Mouse (Mus musculus) lung, embryonic 15.5 days (tissue): Measurements from ENCODE around the gene Efna3. TPM values are rescaled to one million over a fixed set of nuclear protein-coding genes. Genes with fewer than 3 reads are reported as not detected.
A peak's percentile ranks its signal among the peaks of the same experiment; 100 is the strongest.

ENCODE experiments used
- ATAC-seq: fragments of 200-750 bp; cut with Nextera tagmentation; 2 replicates; pipeline ENCODE4 v1.8.0; 2017; ENCODE audit warnings: moderate number of reproducible peaks, borderline replicate concordance; ENCODE audit not compliant: low FRiP score, low TSS enrichment; ENCODE audit errors: extremely low read depth
- H3K27ac ChIP-seq: fragments of 300-500 bp; sonication (generic); 2 replicates; pipeline ENCODE4 v1.5.1; 2015; ENCODE audit warnings: moderate library complexity, mild to moderate bottlenecking, inconsistent platforms
- H3K27me3 ChIP-seq: fragments of 300-500 bp; sonication (generic); 2 replicates; pipeline ENCODE4 v1.6.1; 2015; ENCODE audit warnings: inconsistent platforms
- H3K36me3 ChIP-seq: fragments of 300-500 bp; sonication (generic); 2 replicates; pipeline ENCODE4 v1.6.1; 2015; ENCODE audit warnings: inconsistent platforms
- H3K4me1 ChIP-seq: fragments of 300-500 bp; sonication (generic); 2 replicates; pipeline ENCODE4 v1.6.1; 2015; ENCODE audit warnings: inconsistent platforms
- H3K4me2 ChIP-seq: fragments of 300-500 bp; sonication (generic); 2 replicates; pipeline ENCODE4 v1.6.1; 2015; ENCODE audit warnings: inconsistent platforms, mild to moderate bottlenecking, moderate library complexity
- H3K4me3 ChIP-seq: fragments of 300-500 bp; sonication (generic); 2 replicates; pipeline ENCODE4 v1.5.1; 2015; ENCODE audit warnings: mild to moderate bottlenecking, inconsistent platforms
- H3K9ac ChIP-seq: fragments of 300-500 bp; sonication (generic); 2 replicates; pipeline ENCODE4 v1.6.1; 2015; ENCODE audit warnings: inconsistent platforms
- H3K9me3 ChIP-seq: fragments of 300-500 bp; sonication (generic); 2 replicates; pipeline ENCODE4 v1.6.1; 2016; ENCODE audit warnings: inconsistent platforms
- WGBS: fragments of 180-500 bp; shearing (Covaris S2); methylation state at CpG from one replicate; pipeline ENCODE4 v1.1.7; 2015; 5-methylcytosine and 5-hydroxymethylcytosine counted together
- polyA plus RNA-seq: library from polyadenylated mRNA; unstranded; fragments of >200 nt; fragmentation: Nextera tagmentation; extraction: Ambion mirVana; gene quantifications from 2 replicates; pipeline ENCODE4 v1.2.1, GENCODE M21; 2015

Efna3 gene
- polyA plus RNA-seq, 1 experiment from 2014 or later: 5.8 TPM

- peak overlapping the region; percentile 97 for H3K4me2 ChIP-seq
- peaks cover 54% of the 10 kb centered on the region for H3K27me3 ChIP-seq
- peak overlapping the region; percentile 51 for H3K9ac ChIP-seq
- H3K4me3 ChIP-seq: peak overlapping the region; percentile 55
- ATAC-seq: 0 out of 2 replicates have a peak, but pooled peaks have one; percentile 5
- H3K27ac ChIP-seq: no peak overlapping the region
- 2% methylated on average over 66 of the region's 66 CpGs for WGBS
- peaks cover 52% of the 10 kb centered on the region for H3K4me1 ChIP-seq
- no peaks in the 10 kb centered on the region for H3K36me3 ChIP-seq
- no peaks in the 10 kb centered on the region for H3K9me3 ChIP-seq
These were observed 1.3 kb downstream of the Efna3 start for GRCm38 (mm10) chr3:89321183-89322130.

- H3K4me2 ChIP-seq: peak overlapping the region; percentile 97
- peak overlapping the region; percentile 55 for H3K4me3 ChIP-seq
- under 1% methylated on average over 41 of the region's 41 CpGs for WGBS
- peak overlapping the region; percentile 51 for H3K9ac ChIP-seq
- no peaks in the 10 kb centered on the region for H3K36me3 ChIP-seq
- peaks cover 61% of the 10 kb centered on the region for H3K27me3 ChIP-seq
- H3K9me3 ChIP-seq: no peaks in the 10 kb centered on the region
- peaks cover 60% of the 10 kb centered on the region for H3K4me1 ChIP-seq
- ATAC-seq: no peak
- H3K27ac ChIP-seq: no peak overlapping the region
These were observed 2.1 kb downstream of the Efna3 start for GRCm38 (mm10) chr3:89320581-89321182.

GRCm38 (mm10) chr3:89319591-89320350 is 3.0 kb downstream of the Efna3 start:
- 2% methylated on average over 58 of the region's 58 CpGs for WGBS
- peak overlapping the region; percentile 97 for H3K4me2 ChIP-seq
- no peaks in the 10 kb centered on the region for H3K9me3 ChIP-seq
- peaks cover 61% of the 10 kb centered on the region for H3K27me3 ChIP-seq
- no peak overlapping the region for H3K27ac ChIP-seq
- peak overlapping the region; percentile 55 for H3K4me3 ChIP-seq
- ATAC-seq: no peak
- H3K9ac ChIP-seq: peak overlapping the region; percentile 43
- peaks cover 63% of the 10 kb centered on the region for H3K4me1 ChIP-seq
- no peaks in the 10 kb centered on the region for H3K36me3 ChIP-seq

GRCm38 (mm10) chr3:89318971-89319590 is 3.7 kb downstream of the Efna3 start:
- peak overlapping the region; percentile 55 for H3K4me3 ChIP-seq
- peak overlapping the region; percentile 43 for H3K9ac ChIP-seq
- H3K36me3 ChIP-seq: no peaks in the 10 kb centered on the region
- H3K4me1 ChIP-seq: peaks cover 66% of the 10 kb centered on the region
- no peak for ATAC-seq
- 18% methylated on average over 21 of the region's 21 CpGs for WGBS
- H3K27ac ChIP-seq: no peak overlapping the region
- H3K9me3 ChIP-seq: no peaks in the 10 kb centered on the region
- H3K27me3 ChIP-seq: peaks cover 61% of the 10 kb centered on the region
- peak overlapping the region; percentile 97 for H3K4me2 ChIP-seq

- Histone ChIP-seq H3K27me3 (peaks cover 61% of the 10 kb centered on the region), H3K4me3 (no peak overlapping the region), H3K9ac (no peak overlapping the region), H3K4me1 (peaks cover 66% of the 10 kb centered on the region), H3K4me2 (no peak overlapping the region), H3K36me3 (no peaks in the 10 kb centered on the region), H3K27ac (no peak overlapping the region), H3K9me3 (no peaks in the 10 kb centered on the region)
- WGBS: 64% methylated on average over 8 of the region's 8 CpGs
- ATAC-seq: no peak
These were observed 4.4 kb downstream of the Efna3 start for GRCm38 (mm10) chr3:89318316-89318715.

GRCm38 (mm10) chr3:89317246-89317645 is 5.5 kb downstream of the Efna3 start:
- Histone ChIP-seq H3K9me3 (no peaks in the 10 kb centered on the region), H3K4me2 (peak overlapping the region; percentile 82), H3K4me3 (no peak overlapping the region), H3K27me3 (peaks cover 53% of the 10 kb centered on the region), H3K9ac (no peak overlapping the region), H3K27ac (no peak overlapping the region), H3K4me1 (peaks cover 63% of the 10 kb centered on the region), H3K36me3 (no peaks in the 10 kb centered on the region)
- 59% methylated on average over 6 of the region's 6 CpGs for WGBS
- no peak for ATAC-seq

- peak; percentile 23; the same call in 1 of the 2 replicates for ATAC-seq
- H3K4me3 ChIP-seq: peak overlapping the region; percentile 40; the same call in 1 of the 2 replicates
- peaks cover 59% of the 10 kb centered on the region for H3K4me1 ChIP-seq
- H3K9ac ChIP-seq: peak overlapping the region; percentile 5; the same call in 1 of the 2 replicates
- H3K27ac ChIP-seq: peak overlapping the region; percentile 48; the same call in 1 of the 2 replicates
- no peaks in the 10 kb centered on the region for H3K36me3 ChIP-seq
- WGBS: 2% methylated on average over 4 of the region's 4 CpGs
- peaks cover 49% of the 10 kb centered on the region for H3K27me3 ChIP-seq
- H3K4me2 ChIP-seq: peak overlapping the region; percentile 82
- no peaks in the 10 kb centered on the region for H3K9me3 ChIP-seq
These were observed 5.9 kb downstream of the Efna3 start for GRCm38 (mm10) chr3:89316833-89317232.

GRCm38 (mm10) chr3:89315930-89316831 is 6.6 kb downstream of the Efna3 start:
- peak overlapping the region; percentile 5 for H3K9ac ChIP-seq
- H3K4me2 ChIP-seq: peak overlapping the region; percentile 82
- 0 out of 2 replicates have a peak, but pooled peaks have one; percentile 1 for ATAC-seq
- H3K4me1 ChIP-seq: peaks cover 52% of the 10 kb centered on the region
- H3K36me3 ChIP-seq: no peaks in the 10 kb centered on the region
- peak overlapping the region; percentile 40 for H3K4me3 ChIP-seq
- 7% methylated on average over 40 of the region's 40 CpGs for WGBS
- H3K27ac ChIP-seq: peak overlapping the region; percentile 48
- H3K27me3 ChIP-seq: peaks cover 42% of the 10 kb centered on the region
- H3K9me3 ChIP-seq: no peaks in the 10 kb centered on the region

GRCm38 (mm10) chr3:89315195-89315929 is 7.4 kb downstream of the Efna3 start:
- H3K36me3 ChIP-seq: no peaks in the 10 kb centered on the region
- WGBS: 7% methylated on average over 21 of the region's 26 CpGs
- H3K9me3 ChIP-seq: no peaks in the 10 kb centered on the region
- H3K9ac ChIP-seq: peak overlapping the region; percentile 5
- H3K4me2 ChIP-seq: peak overlapping the region; percentile 82
- peaks cover 34% of the 10 kb centered on the region for H3K27me3 ChIP-seq
- peak; percentile 37 for ATAC-seq
- H3K4me3 ChIP-seq: peak overlapping the region; percentile 40
- H3K27ac ChIP-seq: peak overlapping the region; percentile 86
- peaks cover 44% of the 10 kb centered on the region for H3K4me1 ChIP-seq

- Histone ChIP-seq H3K4me2 (peak overlapping the region; percentile 82), H3K27ac (peak overlapping the region; percentile 86), H3K36me3 (no peaks in the 10 kb centered on the region), H3K4me1 (peaks cover 39% of the 10 kb centered on the region), H3K4me3 (peak overlapping the region; percentile 40), H3K9me3 (no peaks in the 10 kb centered on the region), H3K27me3 (peaks cover 28% of the 10 kb centered on the region), H3K9ac (no peak overlapping the region)
- ATAC-seq: peak; percentile 17
- 34% methylated on average over 2 of the region's 2 CpGs for WGBS
These were observed 8.0 kb downstream of the Efna3 start for GRCm38 (mm10) chr3:89314791-89315190.
